11 mouse cellular contexts compared by ENCODE assay signal in genomic region chr9:62365326-62366080, GRCm38 (mm10). TPM values are rescaled to one million over a fixed set of nuclear protein-coding genes. Genes with fewer than 3 reads are reported as not detected.
DNase-seq lines count a peak whose midpoint lies in the region; ATAC-seq and TF ChIP-seq lines count a peak whose summit lies in the region.
"Had no signal": no experiment of that assay in that cellular context is flagged by ENCODE, and none has a peak within 500 bp of the region (broad histone marks: within the 10 kb centered on the region; RNA-seq: fewer than 3 reads in every experiment).

No protein-coding gene starts in this region.

- TF ChIP-seq POLR2A in brain, embryonic 14.5 days (IDR thresholded peaks at IDR 0.05; ENCODE audit: borderline replicate concordance, extremely low read depth, insufficient read depth, insufficient read length, poor library complexity, severe bottlenecking), result no peak

- DNase-seq in heart, adult 11 months, result peak; percentile 92
- DNase-seq in heart, postnatal 4 days, result no peak
- DNase-seq in liver, postnatal 0 days, result no peak
- DNase-seq in brain, embryonic 14.5 days (ENCODE audit: low read depth), result peak; percentile 36
- peak; percentile 66 for DNase-seq in kidney, postnatal 14 days
- no peak for DNase-seq in natural killer cell, adult 2 months (ENCODE audit: low spot score in 2 of 2)
- DNase-seq: gastrocnemius, postnatal 10 days; right cerebral cortex, adult 18-20 months had no signal

- peaks cover 100% of the 10 kb centered on the region for H3K4me1 ChIP-seq in liver, embryonic 12.5 days
- peaks cover 82% of the 10 kb centered on the region for H3K4me1 ChIP-seq in liver, postnatal 0 days (ENCODE audit: insufficient read depth)

- no peak overlapping the region for H3K4me3 ChIP-seq in liver, embryonic 12.5 days
- H3K4me3 ChIP-seq in liver, postnatal 0 days (ENCODE audit: low read depth, low read length), result no peak overlapping the region
- H3K4me3 ChIP-seq: intestine, embryonic 15.5 days; midbrain, embryonic 15.5 days had no signal

- H3K9me3 ChIP-seq in liver, embryonic 12.5 days (replicated peaks), result no peaks in the 10 kb centered on the region
- H3K9me3 ChIP-seq in liver, postnatal 0 days (ENCODE audit: low read length), result no peaks in the 10 kb centered on the region
- H3K9me3 ChIP-seq: intestine, embryonic 15.5 days; midbrain, embryonic 15.5 days had no signal

- H3K36me3 ChIP-seq in liver, embryonic 12.5 days, result peaks cover 7% of the 10 kb centered on the region; the same call in 1 of the 2 replicates
- H3K36me3 ChIP-seq in liver, postnatal 0 days (replicated peaks; ENCODE audit: insufficient read depth, low read length), result no peaks in the 10 kb centered on the region
- H3K36me3 ChIP-seq: intestine, embryonic 15.5 days; midbrain, embryonic 15.5 days had no signal

- 64% methylated on average over 8 of the region's 8 CpGs for WGBS in liver, embryonic 12.5 days (ENCODE audit: insufficient replicate concordance)
- WGBS in liver, postnatal 0 days (ENCODE audit: insufficient replicate concordance), result 53% methylated on average over 8 of the region's 8 CpGs

- ATAC-seq in liver, embryonic 12.5 days, result no peak
- ATAC-seq in liver, postnatal 0 days, result no peak
- ATAC-seq: intestine, embryonic 15.5 days; midbrain, embryonic 15.5 days had no signal

- peak overlapping the region; percentile 46; the same call in 1 of the 2 replicates for H3K4me2 ChIP-seq in liver, embryonic 12.5 days
- no peak overlapping the region for H3K4me2 ChIP-seq in liver, postnatal 0 days (ENCODE audit: low read depth, low read length)
- H3K4me2 ChIP-seq: intestine, embryonic 15.5 days; midbrain, embryonic 15.5 days had no signal

- peak overlapping the region; percentile 62; the same call in 1 of the 2 replicates for H3K27ac ChIP-seq in liver, embryonic 12.5 days
- no peak overlapping the region for H3K27ac ChIP-seq in liver, postnatal 0 days (ENCODE audit: low read depth)
- H3K27ac ChIP-seq: intestine, embryonic 15.5 days had no signal

- TF ChIP-seq EP300 in liver, postnatal 0 days (IDR thresholded peaks at IDR 0.05; ENCODE audit: low read depth), result no peak

- H3K27me3 ChIP-seq in liver, embryonic 12.5 days (replicated peaks), result no peaks in the 10 kb centered on the region
- no peaks in the 10 kb centered on the region for H3K27me3 ChIP-seq in liver, postnatal 0 days (ENCODE audit: insufficient read depth, low read length)
- H3K27me3 ChIP-seq: intestine, embryonic 15.5 days; midbrain, embryonic 15.5 days had no signal

- no peak overlapping the region for H3K9ac ChIP-seq in liver, embryonic 12.5 days
- no peak overlapping the region for H3K9ac ChIP-seq in liver, postnatal 0 days (replicated peaks)
- H3K9ac ChIP-seq: intestine, embryonic 15.5 days; midbrain, embryonic 15.5 days had no signal

- no peak for TF ChIP-seq CTCF in liver, postnatal 0 days (IDR thresholded peaks at IDR 0.05; ENCODE audit: low read depth)
- TF ChIP-seq CTCF in brain, embryonic 14.5 days (IDR thresholded peaks at IDR 0.05; ENCODE audit: borderline replicate concordance, extremely low read depth, insufficient read depth, insufficient read length), result no peak

RNA-seq across cellular contexts. Expression of gene Anp32a, which starts 24.4 kb away (rescaled TPM):
- total RNA-seq in heart, postnatal 4 days (2021), result 100 to 1,000 TPM; 255 to 279 TPM
- 112 and 122 TPM in 2 replicates for polyA plus RNA-seq in liver, embryonic 12.5 days (2016; fragmentation: Nextera tagmentation; extraction: Ambion mirVana)
- 54.5 and 60.4 TPM in 2 replicates for polyA plus RNA-seq in liver, postnatal 0 days (2015; fragmentation: Nextera tagmentation; extraction: Ambion mirVana)
- 207 and 332 TPM in 2 replicates for polyA plus RNA-seq in brain, embryonic 14.5 days (2012; rRNA removed)

Comparison
In these comparisons a context has a peak if more than half of its experiments do, and no peak if none do; other contexts are left out.
1. DNase-seq: peak in heart, adult 11 months (single experiment), brain, embryonic 14.5 days (single experiment) and kidney, postnatal 14 days (single experiment); none in heart, postnatal 4 days (single experiment), liver, postnatal 0 days (single experiment) and natural killer cell, adult 2 months (0 of 2).